Mouse (Mus musculus) 3134 (cell line): ENCODE results near the gene Clip3.

Experiments
- DNase-seq: peaks from one replicate; pipeline ENCODE4 v3.0.0-alpha.2; 2011; ENCODE audit warnings: low spot score; ENCODE audit not compliant: insufficient read length; ENCODE audit errors: extremely low read depth

The Clip3 gene

GRCm38 (mm10) chr7:30324300-30324944 is 32.9 kb downstream of the Clip3 start:
- DNase-seq, result no peak

- no peak for DNase-seq
Measured at GRCm38 (mm10) chr7:30325364-30325763, 33.8 kb downstream of the Clip3 start.

GRCm38 (mm10) chr7:30326427-30326826 is 34.9 kb downstream of the Clip3 start:
- DNase-seq, result no peak

- no peak for DNase-seq
Measured at GRCm38 (mm10) chr7:30327140-30327539, 35.6 kb downstream of the Clip3 start.

GRCm38 (mm10) chr7:30328379-30328778 is 36.9 kb downstream of the Clip3 start:
- DNase-seq, result no peak

GRCm38 (mm10) chr7:30331887-30332286 is 40.4 kb downstream of the Clip3 start:
- no peak for DNase-seq

- no peak for DNase-seq
Measured at GRCm38 (mm10) chr7:30332622-30333259, 41.2 kb downstream of the Clip3 start.

GRCm38 (mm10) chr7:30333436-30333835 is 41.9 kb downstream of the Clip3 start:
- DNase-seq, result peak; percentile 46

GRCm38 (mm10) chr7:30334563-30334962 is 43.0 kb downstream of the Clip3 start:
- no peak for DNase-seq

GRCm38 (mm10) chr7:30335688-30336087 is 44.2 kb downstream of the Clip3 start:
- no peak for DNase-seq

- DNase-seq, result no peak
Measured at GRCm38 (mm10) chr7:30336384-30336783, 44.9 kb downstream of the Clip3 start.

GRCm38 (mm10) chr7:30339432-30340109 is 48.0 kb downstream of the Clip3 start:
- DNase-seq, result no peak

GRCm38 (mm10) chr7:30346635-30347379 is 55.3 kb downstream of the Clip3 start:
- DNase-seq, result no peak

- peak; percentile 84 for DNase-seq
Measured at GRCm38 (mm10) chr7:30347828-30348227, 56.3 kb downstream of the Clip3 start.

GRCm38 (mm10) chr7:30353279-30353822 is 61.8 kb downstream of the Clip3 start:
- peak; percentile 37 for DNase-seq

GRCm38 (mm10) chr7:30354059-30354458 is 62.5 kb downstream of the Clip3 start:
- DNase-seq, result no peak
